Mouse (Mus musculus) forebrain, embryonic 11.5 days (tissue): ENCODE measurements around the gene Vmn1r52. TPM values are rescaled to one million over a fixed set of nuclear protein-coding genes. Genes with fewer than 3 reads are reported as not detected.
"Not testable (repeated sequence)": the region's sequence is repeated elsewhere in the genome, so short reads cannot be mapped to it uniquely, and the experiment has no call there.

Source experiments
- ATAC-seq: fragments of 200-750 bp; cut with Nextera tagmentation; replicated peaks from 2 replicates; pipeline ENCODE4 v1.8.0; 2017; ENCODE audit warnings: moderate TSS enrichment; ENCODE audit not compliant: low FRiP score
- DNase-seq: peaks from one replicate; pipeline ENCODE4 v3.0.0-alpha.2; 2017; ENCODE audit warnings: low spot score
- H3K27ac ChIP-seq: fragments of 300-500 bp; sonication (generic); 2 replicates; pipeline ENCODE4 v1.5.1; 2014; ENCODE audit warnings: low read depth, low read length
- H3K27me3 ChIP-seq: fragments of 300-500 bp; sonication (generic); 2 replicates; pipeline ENCODE4 v1.6.1; 2014; ENCODE audit warnings: mild to moderate bottlenecking, low read length, mixed read lengths; ENCODE audit not compliant: control insufficient read depth, insufficient read depth
- H3K36me3 ChIP-seq: fragments of 300-500 bp; sonication (generic); 2 replicates; pipeline ENCODE4 v1.6.1; 2014; ENCODE audit warnings: mild to moderate bottlenecking, low read length, moderate library complexity, mixed read lengths; ENCODE audit not compliant: control insufficient read depth, insufficient read depth
- H3K4me1 ChIP-seq: fragments of 300-500 bp; sonication (generic); replicated peaks from 2 replicates; pipeline ENCODE4 v1.6.1; 2014; ENCODE audit warnings: low read length, mixed read lengths; ENCODE audit not compliant: control insufficient read depth, insufficient read depth
- H3K4me2 ChIP-seq: fragments of 300-500 bp; sonication (generic); 2 replicates; pipeline ENCODE4 v1.6.1; 2014; ENCODE audit warnings: low read depth, mild to moderate bottlenecking, low read length, moderate library complexity, mixed read lengths; ENCODE audit not compliant: severe bottlenecking
- H3K4me3 ChIP-seq: fragments of 300-500 bp; sonication (generic); 2 replicates; pipeline ENCODE4 v1.5.1; 2014; ENCODE audit warnings: low read depth, low read length
- H3K9ac ChIP-seq: fragments of 300-500 bp; sonication (generic); 2 replicates; pipeline ENCODE4 v1.6.1; 2014; ENCODE audit warnings: low read length
- H3K9me3 ChIP-seq: fragments of 300-500 bp; sonication (generic); 2 replicates; pipeline ENCODE4 v1.6.1; 2016; ENCODE audit warnings: low read length, mixed read lengths; ENCODE audit not compliant: control insufficient read depth
- WGBS: fragments of 180-500 bp; shearing (Covaris S2); extraction: QIAGEN DNeasy Blood & Tissue Kit; methylation state at CpG from one replicate; pipeline ENCODE4 v1.1.7; 2014; 5-methylcytosine and 5-hydroxymethylcytosine counted together
- polyA plus RNA-seq: library from polyadenylated mRNA; unstranded; fragments of >200 nt; fragmentation: Nextera tagmentation; extraction: Ambion mirVana; gene quantifications from 2 replicates; pipeline ENCODE4 v1.2.1, GENCODE M21; 2014

Gene Vmn1r52
- polyA plus RNA-seq: not detected in 2 replicates

GRCm38 (mm10) chr6:90174508-90174907, at the start of gene Vmn1r52:
Gene Vmn1r52, plus strand, starts transcription at chr6:90174808.
- Histone ChIP-seq H3K4me3 (no peak within 1 kb of the TSS), H3K4me1 (no peaks in the 10 kb centered on the region), H3K9ac (no peak within 1 kb of the TSS), H3K27me3 (no peaks in the 10 kb centered on the region), H3K27ac (no peak within 1 kb of the TSS), H3K36me3 (no peaks in the 10 kb centered on the region), H3K9me3 (no peaks in the 10 kb centered on the region; the same call in 1 of the 2 replicates), H3K4me2 (no peak within 1 kb of the TSS)
- 73% methylated on average over 2 of the region's 2 CpGs for WGBS
- DNase-seq: no peak
- no peak for ATAC-seq

- ATAC-seq (no peak), DNase-seq (no peak)
- Histone ChIP-seq H3K4me1 (no peaks in the 10 kb centered on the region), H3K4me3 (no peak overlapping the region), H3K36me3 (no peaks in the 10 kb centered on the region), H3K4me2 (no peak overlapping the region), H3K27ac (no peak overlapping the region), H3K9ac (no peak overlapping the region), H3K9me3 (no peaks in the 10 kb centered on the region), H3K27me3 (no peaks in the 10 kb centered on the region)
- 90% methylated on average over 3 of the region's 3 CpGs for WGBS
Observed at GRCm38 (mm10) chr6:90160139-90160538, 14.5 kb upstream of the Vmn1r52 start.

GRCm38 (mm10) chr6:90202493-90202892, 27.9 kb downstream of the Vmn1r52 start, which contains the start of gene V1ra8:
Gene V1ra8, plus strand, starts transcription at chr6:90202793.
- H3K4me1 ChIP-seq, H3K9me3 ChIP-seq, H3K27ac ChIP-seq, H3K4me2 ChIP-seq, H3K27me3 ChIP-seq, H3K9ac ChIP-seq, H3K4me3 ChIP-seq, DNase-seq, ATAC-seq, H3K36me3 ChIP-seq: not testable (repeated sequence)
- 71% methylated on average over 1 of the region's 2 CpGs for WGBS

DNA sequence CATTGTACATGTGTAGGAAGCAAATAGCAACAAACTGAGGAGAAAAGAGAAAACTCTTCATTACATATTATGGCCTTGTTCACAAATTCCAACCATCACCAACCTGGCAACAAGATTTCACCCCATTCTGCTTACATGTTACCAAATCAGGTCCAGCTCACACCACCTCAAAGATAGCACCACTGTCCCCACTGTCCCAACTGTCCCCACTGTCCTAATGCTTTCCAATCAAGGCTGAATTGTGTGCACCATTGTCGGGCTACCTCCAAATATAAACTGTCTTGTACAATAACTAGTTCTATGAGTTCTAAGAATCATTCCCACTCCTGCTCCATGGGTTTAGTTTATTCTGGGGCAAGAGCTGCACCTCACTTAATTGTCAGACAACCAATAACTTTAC, 49.7 kb downstream of the Vmn1r52 start, which contains the start of gene Vmn1r53:
Gene Vmn1r53 (minus strand): TSS at position 101 of the 400 bp plus-strand sequence.
- no peak within 1 kb of the TSS for H3K4me3 ChIP-seq
- no peak for DNase-seq
- no peaks in the 10 kb centered on the region for H3K4me1 ChIP-seq
- no peaks in the 10 kb centered on the region for H3K27me3 ChIP-seq
- H3K27ac ChIP-seq: no peak within 1 kb of the TSS
- no peak within 1 kb of the TSS for H3K9ac ChIP-seq
- H3K4me2 ChIP-seq: no peak within 1 kb of the TSS
- H3K36me3 ChIP-seq: no peaks in the 10 kb centered on the region
- WGBS: 85% methylated on average over 1 of the region's 1 CpGs
- ATAC-seq: no peak
- H3K9me3 ChIP-seq: no peaks in the 10 kb centered on the region; the same call in 1 of the 2 replicates

Other genes starting within 250 kb of the Vmn1r52 start
- not detected in 2 replicates for gene Vmn1r45, start 234.2 kb upstream of the Vmn1r52 start, polyA plus RNA-seq
- gene Vmn1r46, start 205.5 kb upstream of the Vmn1r52 start, polyA plus RNA-seq: not detected in 2 replicates
- not detected in 2 replicates for gene Vmn1r47, start 158.7 kb upstream of the Vmn1r52 start, polyA plus RNA-seq
- not detected in 2 replicates for gene Vmn1r48, start 138.0 kb upstream of the Vmn1r52 start, polyA plus RNA-seq
- not detected in 2 replicates for gene Vmn1r49, start 96.3 kb upstream of the Vmn1r52 start, polyA plus RNA-seq
- not detected in 2 replicates for gene Vmn1r50, start 73.4 kb upstream of the Vmn1r52 start, polyA plus RNA-seq
- not detected in 2 replicates for gene Vmn1r51, start 52.2 kb upstream of the Vmn1r52 start, polyA plus RNA-seq
- not detected in 2 replicates for gene V1ra8, start 28.0 kb downstream of the Vmn1r52 start, polyA plus RNA-seq
- gene Vmn1r53, start 49.6 kb downstream of the Vmn1r52 start, polyA plus RNA-seq: not detected in 2 replicates
- gene Vmn1r54, start 71.5 kb downstream of the Vmn1r52 start, polyA plus RNA-seq: not detected in 2 replicates
- not detected in 2 replicates for gene BC048671, start 126.4 kb downstream of the Vmn1r52 start, polyA plus RNA-seq
- 0.15 TPM in 1 of 2 replicates, not detected in the other for gene Chst13, start 150.4 kb downstream of the Vmn1r52 start, polyA plus RNA-seq
- gene Uroc1, start 158.5 kb downstream of the Vmn1r52 start, polyA plus RNA-seq: not detected in 2 replicates
- 10.0 and 11.3 TPM in 2 replicates for gene Zxdc, start 194.7 kb downstream of the Vmn1r52 start, polyA plus RNA-seq